ENCODE assay signal across 9 mouse cellular contexts in the genomic region with DNA sequence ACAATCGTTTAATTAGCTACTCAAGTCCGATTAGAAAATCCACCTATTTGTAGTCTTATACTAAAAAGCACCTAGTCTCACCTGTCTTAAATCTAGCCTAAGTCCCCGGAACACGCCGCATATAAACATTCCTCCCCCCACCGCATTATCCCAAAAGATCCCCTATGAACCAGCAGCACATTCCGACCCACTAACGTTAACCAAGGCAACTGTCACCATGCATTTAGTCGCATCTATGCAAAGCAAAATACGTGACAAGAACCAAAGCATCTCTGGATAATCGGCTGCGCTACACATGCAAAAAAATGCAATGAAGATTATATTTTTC. TPM values are rescaled to one million over a fixed set of nuclear protein-coding genes. Genes with fewer than 3 reads are reported as not detected.
DNase-seq lines count a peak whose midpoint lies in the region; ATAC-seq and TF ChIP-seq lines count a peak whose summit lies in the region.
"Had no signal": no experiment of that assay in that cellular context is flagged by ENCODE, and none has a peak within 500 bp of the region (broad histone marks: within the 10 kb centered on the region; RNA-seq: fewer than 3 reads in every experiment).

No protein-coding gene starts in this region.

- H3K9me3 ChIP-seq in liver, embryonic 15.5 days (replicated peaks), result no peaks in the 10 kb centered on the region

- H3K4me3 ChIP-seq in gastrocnemius, adult 2 months, result peak overlapping the region; percentile 66
- no peak overlapping the region for H3K4me3 ChIP-seq in liver, embryonic 15.5 days (replicated peaks)

- H3K36me3 ChIP-seq in liver, embryonic 15.5 days (replicated peaks), result no peaks in the 10 kb centered on the region

- DNase-seq in gastrocnemius, adult 2 months, result no peak
- no peak for DNase-seq in gastrocnemius, adult 18-20 months (ENCODE audit: low spot score)
- DNase-seq in right cerebral cortex, postnatal 25 days, result peak; percentile 24
- DNase-seq in right cerebral cortex, postnatal 14 days, result no peak
- no peak for DNase-seq in spleen, postnatal 4 days (ENCODE audit: low spot score in 2 of 2)
- DNase-seq in layer of hippocampus, adult 9-11 months, result no peak

- peak overlapping the region; percentile 45 for H3K4me2 ChIP-seq in liver, embryonic 15.5 days

- WGBS in liver, embryonic 15.5 days (ENCODE audit: insufficient replicate concordance), result 3% methylated on average over 12 of the region's 12 CpGs

- H3K9ac ChIP-seq in liver, embryonic 15.5 days, result no peak overlapping the region

- H3K27ac ChIP-seq in gastrocnemius, adult 2 months, result no peak overlapping the region
- H3K27ac ChIP-seq in liver, embryonic 15.5 days (replicated peaks), result no peak overlapping the region

- TF ChIP-seq CTCF in gastrocnemius, adult 2 months (IDR thresholded peaks at IDR 0.05), result no peak

- H3K4me1 ChIP-seq in liver, embryonic 15.5 days (replicated peaks), result no peaks in the 10 kb centered on the region

- intact Hi-C loops in gastrocnemius, adult 2 months (cut with DNase I), result no loop called here

- H3K27me3 ChIP-seq in liver, embryonic 15.5 days, result peaks cover 32% of the 10 kb centered on the region
- H3K27me3 ChIP-seq: CH12.LX had no signal

- no peak for ATAC-seq in liver, embryonic 15.5 days (ENCODE audit: insufficient read depth)
- ATAC-seq in megakaryocyte progenitor cell, adult 5-6 weeks (replicated peaks; ENCODE audit: poor library complexity), result no peak

RNA-seq across cellular contexts. Expression of a gene that starts 0.4 kb away (rescaled TPM):
- total RNA-seq in gastrocnemius, adult 2 months (2021), result not detected
- total RNA-seq in gastrocnemius, adult 18-20 months (2021), result not detected
- polyA plus RNA-seq in liver, embryonic 15.5 days (2015; fragmentation: Nextera tagmentation; extraction: Ambion mirVana), result 0.07 TPM in 1 of 2 replicates, not detected in the other
- total RNA-seq in megakaryocyte progenitor cell, adult 5-6 weeks (2015), result not detected in 2 replicates
- total RNA-seq in megakaryocyte progenitor cell, adult 5-6 weeks (2017), result not detected in 2 replicates
- total RNA-seq: CH12.LX had no signal

RNA-seq across cellular contexts. Expression of a gene that starts 19.9 kb away (rescaled TPM):
- total RNA-seq in gastrocnemius, adult 2 months (2021), result under 1 TPM in 1 of 2 experiments, not detected in 1; 0.06 TPM
- not detected for total RNA-seq in gastrocnemius, adult 18-20 months (2021)
- polyA plus RNA-seq in liver, embryonic 15.5 days (2015; fragmentation: Nextera tagmentation; extraction: Ambion mirVana), result not detected in 2 replicates
- total RNA-seq in megakaryocyte progenitor cell, adult 5-6 weeks (2015), result not detected in 2 replicates
- total RNA-seq in megakaryocyte progenitor cell, adult 5-6 weeks (2017), result not detected in 2 replicates
- total RNA-seq: CH12.LX had no signal
